Mouse (Mus musculus): ENCODE measurements around the gene Itga7. TPM values are rescaled to one million over a fixed set of nuclear protein-coding genes. Genes with fewer than 3 reads are reported as not detected.

The Itga7 gene
- polyA plus RNA-seq, 1 experiment from 2014 or later, result 0.70 TPM

DNA sequence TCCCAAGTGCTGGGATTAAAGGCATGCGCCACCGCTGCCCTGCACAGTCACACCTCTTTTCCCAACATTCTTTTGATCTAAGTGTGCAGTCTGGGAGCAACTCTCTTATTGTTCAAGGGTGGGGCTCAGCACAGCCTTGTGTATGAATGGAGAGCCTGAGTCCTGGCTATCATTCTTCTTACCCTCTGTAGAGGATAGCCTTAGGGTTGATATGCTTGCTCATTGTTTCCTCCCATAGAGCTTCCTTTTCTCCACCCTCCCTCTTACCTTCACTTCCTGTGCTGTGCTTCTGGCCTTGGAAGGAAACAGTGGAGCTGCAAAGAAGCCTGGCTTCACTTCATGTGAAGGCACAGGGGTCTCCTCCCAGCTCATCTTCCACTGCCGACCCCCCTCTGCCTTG, 32.9 kb upstream of the Itga7 start, which contains the start of gene Cd63:
Gene Cd63 (plus strand): TSS at position 292 of the 400 bp plus-strand sequence.
- Histone ChIP-seq H3K4me2 (ENCODE audit: low read depth, low read length) (peak within 1 kb of the TSS; percentile 6), H3K9ac (replicated peaks) (no peak within 1 kb of the TSS), H3K4me3 (ENCODE audit: low read depth, low read length) (no peak within 1 kb of the TSS), H3K36me3 (replicated peaks; ENCODE audit: insufficient read depth, low read length) (no peaks in the 10 kb centered on the region), H3K9me3 (ENCODE audit: low read length) (no peaks in the 10 kb centered on the region), H3K27ac (ENCODE audit: low read depth) (0 out of 2 replicates have a peak within 1 kb of the TSS, but pooled peaks have one; percentile 13), H3K4me1 (ENCODE audit: insufficient read depth) (peaks cover 4% of the 10 kb centered on the region; the same call in 1 of the 2 replicates), H3K27me3 (ENCODE audit: insufficient read depth, low read length) (peaks cover 18% of the 10 kb centered on the region)
- no peak for DNase-seq
- 72% methylated on average over 3 of the region's 3 CpGs for WGBS (ENCODE audit: insufficient replicate concordance)
- no peak for TF ChIP-seq EP300 (IDR thresholded peaks at IDR 0.05; ENCODE audit: low read depth)
- no peak for TF ChIP-seq CTCF (IDR thresholded peaks at IDR 0.05; ENCODE audit: low read depth)
- ATAC-seq, result no peak

DNA sequence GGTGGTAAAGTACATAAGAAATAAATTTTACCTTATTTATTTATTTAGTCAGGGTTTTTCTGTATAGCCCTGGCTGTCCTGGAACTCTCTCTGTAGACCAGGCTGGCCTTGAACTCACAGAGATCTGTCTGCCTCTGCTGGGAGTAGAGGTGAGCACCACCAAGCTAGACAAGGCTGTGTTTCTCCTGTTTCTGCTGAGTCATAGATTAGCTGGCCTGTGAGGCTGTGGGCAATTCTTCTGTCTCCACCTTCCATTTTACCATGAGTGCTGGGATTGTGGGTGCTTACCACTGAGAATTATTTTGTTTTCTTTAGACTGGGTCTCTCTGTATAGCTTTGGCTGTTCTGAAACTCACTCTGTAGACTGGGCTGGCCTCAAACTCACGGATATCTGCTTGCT, 32.2 kb upstream of the Itga7 start:
- H3K4me3 ChIP-seq (ENCODE audit: low read depth, low read length), result no peak overlapping the region
- H3K4me2 ChIP-seq (ENCODE audit: low read depth, low read length), result no peak overlapping the region
- 52% methylated on average over 1 of the region's 1 CpGs for WGBS (ENCODE audit: insufficient replicate concordance)
- no peaks in the 10 kb centered on the region for H3K4me1 ChIP-seq (ENCODE audit: insufficient read depth)
- no peak for ATAC-seq
- H3K27ac ChIP-seq (ENCODE audit: low read depth), result no peak overlapping the region
- no peaks in the 10 kb centered on the region for H3K9me3 ChIP-seq (ENCODE audit: low read length)
- no peak for TF ChIP-seq EP300 (IDR thresholded peaks at IDR 0.05; ENCODE audit: low read depth)
- no peak for TF ChIP-seq CTCF (IDR thresholded peaks at IDR 0.05; ENCODE audit: low read depth)
- peaks cover 11% of the 10 kb centered on the region for H3K27me3 ChIP-seq (ENCODE audit: insufficient read depth, low read length)
- DNase-seq, result no peak
- H3K9ac ChIP-seq (replicated peaks), result no peak overlapping the region
- H3K36me3 ChIP-seq (replicated peaks; ENCODE audit: insufficient read depth, low read length), result no peaks in the 10 kb centered on the region

DNA sequence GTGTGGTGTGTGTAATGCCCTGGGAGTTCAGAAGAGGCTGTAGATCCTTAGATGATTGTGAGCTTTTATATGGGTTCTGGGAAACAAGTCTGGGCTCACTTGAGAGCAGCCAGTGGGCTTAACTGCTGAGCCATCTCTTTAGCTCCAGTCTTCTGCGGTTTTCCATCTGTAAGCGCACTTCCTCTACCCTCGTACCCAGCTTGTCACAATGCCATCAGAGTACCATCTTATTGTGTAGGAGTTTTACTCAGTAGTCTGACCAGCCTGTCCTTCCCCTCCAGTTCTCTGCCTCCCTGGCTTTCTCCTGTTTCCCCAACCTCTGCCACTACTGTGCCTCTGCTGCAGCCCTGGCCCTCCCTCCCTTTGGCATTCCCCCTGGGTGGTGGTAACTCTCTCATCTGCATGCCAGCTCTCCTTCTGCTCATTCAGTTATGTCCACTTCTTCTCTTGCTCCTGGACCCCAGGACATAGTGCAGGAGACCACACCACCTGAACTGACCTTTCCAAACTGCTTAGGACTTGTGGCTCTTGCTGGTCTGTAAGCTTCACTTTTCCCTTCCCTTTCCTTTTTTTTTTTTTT, 31.1 kb upstream of the Itga7 start:
- Histone ChIP-seq H3K27ac (ENCODE audit: low read depth) (no peak overlapping the region), H3K9me3 (ENCODE audit: low read length) (no peaks in the 10 kb centered on the region), H3K4me2 (ENCODE audit: low read depth, low read length) (no peak overlapping the region), H3K4me3 (ENCODE audit: low read depth, low read length) (no peak overlapping the region), H3K36me3 (replicated peaks; ENCODE audit: insufficient read depth, low read length) (no peaks in the 10 kb centered on the region), H3K9ac (replicated peaks) (no peak overlapping the region), H3K4me1 (ENCODE audit: insufficient read depth) (no peaks in the 10 kb centered on the region), H3K27me3 (ENCODE audit: insufficient read depth, low read length) (0 out of 2 replicates have a peak, but pooled peaks cover 3% of the 10 kb centered on the region)
- ATAC-seq, result no peak
- 60% methylated on average over 3 of the region's 3 CpGs for WGBS (ENCODE audit: insufficient replicate concordance)
- no peak for DNase-seq
- TF ChIP-seq CTCF (IDR thresholded peaks at IDR 0.05; ENCODE audit: low read depth) (no peak), EP300 (IDR thresholded peaks at IDR 0.05; ENCODE audit: low read depth) (no peak)

DNA sequence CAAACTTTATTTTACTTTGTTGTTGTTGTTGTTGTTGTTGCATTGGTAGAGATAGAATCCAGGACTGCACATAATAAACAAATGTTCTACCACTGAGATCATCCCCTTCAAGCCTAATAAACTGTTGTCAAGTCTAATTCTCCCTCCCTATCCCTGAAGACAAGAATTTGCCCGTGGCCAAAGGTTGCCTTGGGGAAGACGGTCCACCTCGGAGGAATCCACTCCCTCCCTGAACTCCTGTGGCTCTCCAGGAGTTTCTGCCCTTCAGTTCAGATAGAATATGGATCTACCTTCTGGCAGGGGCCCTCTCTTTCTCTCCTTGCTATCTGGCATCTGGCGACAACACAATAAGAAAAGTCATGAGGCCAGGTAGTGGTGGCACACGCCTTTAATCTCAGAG, 28.8 kb upstream of the Itga7 start:
- TF ChIP-seq EP300 (IDR thresholded peaks at IDR 0.05; ENCODE audit: low read depth) (no peak), CTCF (IDR thresholded peaks at IDR 0.05; ENCODE audit: low read depth) (no peak)
- no peaks in the 10 kb centered on the region for H3K9me3 ChIP-seq (ENCODE audit: low read length)
- WGBS (ENCODE audit: insufficient replicate concordance), result 83% methylated on average over 5 of the region's 5 CpGs
- no peaks in the 10 kb centered on the region; the same call in 1 of the 2 replicates for H3K27me3 ChIP-seq (ENCODE audit: insufficient read depth, low read length)
- no peaks in the 10 kb centered on the region for H3K36me3 ChIP-seq (replicated peaks; ENCODE audit: insufficient read depth, low read length)
- ATAC-seq (no peak), DNase-seq (no peak)
- H3K4me2 ChIP-seq (ENCODE audit: low read depth, low read length), result no peak overlapping the region
- no peak overlapping the region for H3K27ac ChIP-seq (ENCODE audit: low read depth)
- no peak overlapping the region for H3K4me3 ChIP-seq (ENCODE audit: low read depth, low read length)
- 0 out of 2 replicates have a peak, but pooled peaks cover 2% of the 10 kb centered on the region for H3K4me1 ChIP-seq (ENCODE audit: insufficient read depth)
- H3K9ac ChIP-seq (replicated peaks), result no peak overlapping the region

DNA sequence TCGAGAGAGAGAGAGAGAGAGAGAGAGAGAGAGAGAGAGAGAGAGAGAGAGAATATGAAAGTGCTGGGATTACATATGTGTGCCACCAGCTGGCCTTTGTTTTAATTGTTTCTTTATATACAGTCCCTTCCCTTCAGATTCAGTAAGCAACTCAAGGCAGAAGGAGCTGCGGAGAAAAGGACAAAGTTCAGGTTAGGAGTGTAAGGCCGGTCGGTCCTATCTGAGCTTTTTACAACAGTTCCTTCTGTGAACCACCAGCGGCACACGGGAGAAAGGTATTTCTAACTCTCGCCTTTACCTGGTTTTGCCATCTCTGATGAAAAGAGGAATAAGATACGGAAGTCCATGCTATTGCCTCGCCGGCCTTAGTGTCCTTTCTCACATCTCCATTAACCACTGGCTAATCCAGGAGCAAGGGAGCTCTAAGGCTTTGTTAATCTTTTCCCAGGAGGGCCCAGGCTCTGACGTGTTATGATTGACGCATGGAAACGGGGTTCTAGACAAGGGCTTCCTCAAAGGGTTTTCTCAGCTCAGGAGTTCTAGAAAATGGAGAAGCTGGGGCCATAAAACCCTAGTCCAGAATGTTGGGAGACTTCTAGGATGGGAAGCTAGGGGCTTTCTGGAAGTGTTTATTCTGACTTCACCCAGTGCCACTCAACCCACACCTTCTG, 24.7 kb upstream of the Itga7 start:
- Histone ChIP-seq H3K4me3 (ENCODE audit: low read depth, low read length) (peak overlapping the region; percentile 71), H3K27ac (ENCODE audit: low read depth) (peak overlapping the region; percentile 73), H3K9ac (replicated peaks) (peak overlapping the region; percentile 79), H3K27me3 (ENCODE audit: insufficient read depth, low read length) (peaks cover 3% of the 10 kb centered on the region), H3K9me3 (ENCODE audit: low read length) (no peaks in the 10 kb centered on the region), H3K4me2 (ENCODE audit: low read depth, low read length) (peak overlapping the region; percentile 68), H3K36me3 (replicated peaks; ENCODE audit: insufficient read depth, low read length) (0 out of 2 replicates have a peak, but pooled peaks cover 9% of the 10 kb centered on the region), H3K4me1 (ENCODE audit: insufficient read depth) (peaks cover 2% of the 10 kb centered on the region; the same call in 1 of the 2 replicates)
- no peak for ATAC-seq
- 62% methylated on average over 13 of the region's 13 CpGs for WGBS (ENCODE audit: insufficient replicate concordance)
- TF ChIP-seq EP300 (IDR thresholded peaks at IDR 0.05; ENCODE audit: low read depth), result no peak
- no peak for TF ChIP-seq CTCF (IDR thresholded peaks at IDR 0.05; ENCODE audit: low read depth)
- DNase-seq, result no peak

DNA sequence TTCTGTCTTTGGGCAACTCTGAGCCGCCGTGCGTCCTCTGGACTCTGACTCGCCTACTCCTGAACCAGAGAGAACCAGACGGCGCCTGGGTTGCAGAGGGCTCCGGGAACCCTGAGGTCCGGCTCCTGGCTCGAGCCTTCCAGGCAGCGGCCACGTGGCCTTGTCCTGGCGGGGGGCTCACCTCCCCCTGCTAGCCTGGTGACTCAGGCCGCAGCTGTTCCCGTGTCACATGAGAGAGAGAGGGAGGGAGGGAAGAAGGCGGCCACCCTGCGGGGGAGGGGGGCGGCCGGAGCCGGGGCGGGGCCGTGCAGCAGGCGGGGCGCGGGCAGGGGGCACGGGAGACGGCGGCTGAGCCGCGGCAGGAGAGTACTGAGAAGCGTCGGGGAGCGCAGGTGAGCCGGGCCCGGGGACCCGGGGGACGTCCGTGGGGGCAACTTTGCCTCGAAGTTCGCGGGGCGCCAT, 24.0 kb upstream of the Itga7 start:
- peak overlapping the region; percentile 71 for H3K4me3 ChIP-seq (ENCODE audit: low read depth, low read length)
- 1% methylated on average over 35 of the region's 41 CpGs for WGBS (ENCODE audit: insufficient replicate concordance)
- peaks cover 3% of the 10 kb centered on the region for H3K27me3 ChIP-seq (ENCODE audit: insufficient read depth, low read length)
- ATAC-seq (peak; percentile 83), DNase-seq (peak; percentile 82)
- peak overlapping the region; percentile 73 for H3K27ac ChIP-seq (ENCODE audit: low read depth)
- H3K4me2 ChIP-seq (ENCODE audit: low read depth, low read length), result peak overlapping the region; percentile 68
- peak overlapping the region; percentile 79 for H3K9ac ChIP-seq (replicated peaks)
- TF ChIP-seq EP300 (IDR thresholded peaks at IDR 0.05; ENCODE audit: low read depth) (no peak), CTCF (IDR thresholded peaks at IDR 0.05; ENCODE audit: low read depth) (no peak)
- H3K9me3 ChIP-seq (ENCODE audit: low read length), result no peaks in the 10 kb centered on the region
- peaks cover 2% of the 10 kb centered on the region; the same call in 1 of the 2 replicates for H3K4me1 ChIP-seq (ENCODE audit: insufficient read depth)
- H3K36me3 ChIP-seq (replicated peaks; ENCODE audit: insufficient read depth, low read length), result 0 out of 2 replicates have a peak, but pooled peaks cover 10% of the 10 kb centered on the region
